Mouse (Mus musculus): Measurements from ENCODE around the gene Tbc1d7.
A peak's percentile ranks its signal among the peaks of the same experiment; 100 is the strongest.

Tbc1d7 gene

GRCm38 (mm10) chr13:43134468-43134867 is 36.8 kb downstream of the Tbc1d7 start:
- no peak for DNase-seq (ENCODE audit: low spot score in 2 of 2)

DNA sequence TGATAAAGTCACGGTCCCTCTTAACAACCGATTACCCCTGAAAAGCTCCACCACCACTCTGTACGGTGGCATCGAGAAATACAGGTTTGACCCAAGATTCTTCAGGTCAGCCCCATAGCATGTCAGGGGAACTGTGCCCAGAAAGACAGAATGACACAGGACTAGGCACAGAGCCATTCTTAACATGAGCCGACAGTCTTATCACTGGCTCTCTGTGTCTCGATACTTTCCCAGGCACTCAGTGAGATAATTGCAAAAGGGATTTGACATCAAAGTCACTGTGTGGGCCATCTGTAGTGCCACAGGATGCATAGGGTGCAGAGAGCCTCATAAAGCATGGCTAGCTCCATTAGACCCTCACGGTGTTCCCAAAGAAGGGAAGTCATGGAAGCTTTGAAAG is 37.9 kb downstream of the Tbc1d7 start:
- no peak for DNase-seq (ENCODE audit: low spot score in 2 of 2)

DNA sequence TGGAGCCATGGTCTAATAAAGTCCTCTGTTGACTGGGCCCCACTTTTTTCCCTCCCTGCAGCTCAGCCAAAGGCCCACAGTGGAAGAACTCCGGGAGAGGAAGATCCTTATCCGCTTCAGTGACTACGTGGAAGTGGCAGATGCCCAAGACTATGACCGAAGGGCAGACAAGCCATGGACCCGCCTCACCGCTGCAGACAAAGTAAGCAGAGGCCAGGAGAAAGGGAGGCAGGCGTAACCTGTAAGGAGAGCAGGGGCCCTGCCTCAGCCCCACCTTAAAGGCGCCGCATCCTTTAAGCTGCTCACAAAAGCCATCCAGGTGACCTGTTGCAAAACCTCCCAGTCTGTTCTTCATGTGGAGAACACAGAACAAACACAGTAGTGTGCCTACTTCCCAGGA is 38.4 kb downstream of the Tbc1d7 start:
- DNase-seq (ENCODE audit: low spot score in 2 of 2) = no peak

DNA sequence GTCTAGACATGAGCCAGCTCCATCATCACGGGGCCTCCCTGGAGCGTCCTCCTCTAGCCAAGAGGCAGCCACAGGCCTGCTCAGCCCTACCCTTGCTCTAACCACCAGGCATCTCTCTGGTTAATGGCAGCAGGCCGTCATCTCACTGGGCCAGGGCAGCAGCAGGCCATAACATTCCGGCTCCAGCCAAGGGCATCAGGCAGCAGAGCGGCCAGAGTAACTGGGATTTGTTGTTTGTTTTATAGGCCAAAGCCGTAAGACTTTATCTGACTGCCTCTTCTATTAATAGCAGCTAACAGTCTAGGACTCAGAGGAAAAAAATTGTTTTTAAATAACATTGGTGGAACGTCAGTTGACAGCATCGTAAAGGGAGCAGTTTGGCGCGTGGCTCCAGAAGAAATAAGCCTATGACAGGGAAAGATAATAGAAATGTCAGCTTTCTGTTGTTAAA is 39.5 kb downstream of the Tbc1d7 start:
- no peak for DNase-seq (ENCODE audit: low spot score in 2 of 2)

DNA sequence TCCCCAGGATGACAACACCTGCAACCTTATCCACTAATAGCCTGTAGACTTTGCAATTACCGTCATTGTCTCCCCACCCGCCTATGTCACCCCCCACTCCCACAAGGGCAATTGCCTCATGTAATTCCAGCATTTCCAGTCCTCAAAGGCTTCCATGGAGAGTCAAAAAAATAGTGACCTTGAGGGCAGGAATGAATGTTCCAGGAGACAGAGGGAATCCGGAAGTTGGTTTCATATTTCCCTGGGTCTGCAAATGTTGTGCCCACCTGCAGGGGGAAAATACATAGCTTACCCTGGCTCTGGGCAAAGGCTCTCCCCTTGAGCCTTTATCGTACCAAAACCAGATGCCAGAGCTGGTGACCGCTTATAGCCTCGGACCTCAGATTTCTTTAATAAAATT is 41.1 kb downstream of the Tbc1d7 start:
- no peak for DNase-seq (ENCODE audit: low spot score in 2 of 2)

GRCm38 (mm10) chr13:43124683-43125074 is 46.6 kb downstream of the Tbc1d7 start:
- DNase-seq (ENCODE audit: low spot score in 2 of 2) = no peak

- no peak for DNase-seq (ENCODE audit: low spot score in 2 of 2)
Observed at GRCm38 (mm10) chr13:43123895-43124682, 47.2 kb downstream of the Tbc1d7 start.

DNA sequence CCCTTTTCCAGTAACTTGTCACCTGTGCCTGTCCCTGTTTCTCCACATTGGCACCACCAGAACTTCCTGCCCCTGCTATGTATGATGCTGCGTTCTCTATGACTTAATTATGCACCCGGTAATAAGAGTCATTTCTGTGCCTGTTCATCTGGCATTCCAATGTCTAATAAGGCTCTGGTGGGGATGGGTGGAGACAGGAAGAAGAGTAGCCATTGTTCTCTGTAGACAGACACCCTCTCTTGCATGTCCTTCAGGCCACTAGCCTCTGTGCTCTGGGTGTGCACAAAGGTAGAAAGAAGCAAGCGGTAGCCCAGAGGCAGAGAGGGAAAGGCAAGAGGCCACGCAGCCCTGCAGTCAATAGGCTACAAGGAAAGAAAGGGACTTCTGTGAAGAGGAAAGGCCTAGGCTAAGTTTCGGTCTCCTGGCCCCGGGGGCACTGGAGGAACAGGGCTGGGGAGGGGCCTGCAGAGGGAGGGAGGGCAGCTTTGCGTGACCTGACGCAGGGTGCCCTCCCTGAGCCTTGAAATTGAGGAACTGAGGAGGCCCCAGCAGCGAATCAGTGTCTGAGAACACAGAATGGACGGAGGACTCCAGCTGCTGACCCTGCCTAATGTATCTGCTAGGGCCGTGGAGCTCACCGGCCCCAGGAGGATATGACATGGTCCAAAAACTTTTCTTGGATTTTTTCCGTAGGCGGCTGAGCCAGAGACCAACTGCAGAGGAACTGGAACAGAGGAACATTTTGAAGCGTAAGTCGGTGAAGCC is 48.8 kb downstream of the Tbc1d7 start:
- DNase-seq (ENCODE audit: low spot score in 2 of 2) = no peak

DNA sequence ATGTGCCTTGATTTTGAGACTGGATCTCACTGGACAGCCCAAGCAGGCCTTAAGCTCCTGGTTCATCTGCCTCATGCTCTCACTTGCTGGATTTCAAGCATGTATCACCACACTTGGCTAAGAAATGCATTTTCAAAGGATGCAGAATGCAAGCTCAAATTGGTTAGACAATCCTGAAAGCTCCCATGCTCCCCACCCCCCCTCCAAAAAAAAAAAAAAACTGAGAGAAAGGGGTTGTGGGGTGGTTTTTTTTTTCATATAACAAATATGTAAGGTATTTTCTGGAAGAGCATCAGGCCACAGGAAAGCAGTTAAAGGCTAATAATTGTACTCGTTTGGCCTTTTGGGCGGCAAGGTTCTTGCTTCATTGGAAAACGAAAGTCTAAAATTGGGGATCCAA is 58.2 kb downstream of the Tbc1d7 start:
- DNase-seq (ENCODE audit: low spot score in 2 of 2) = no peak

DNA sequence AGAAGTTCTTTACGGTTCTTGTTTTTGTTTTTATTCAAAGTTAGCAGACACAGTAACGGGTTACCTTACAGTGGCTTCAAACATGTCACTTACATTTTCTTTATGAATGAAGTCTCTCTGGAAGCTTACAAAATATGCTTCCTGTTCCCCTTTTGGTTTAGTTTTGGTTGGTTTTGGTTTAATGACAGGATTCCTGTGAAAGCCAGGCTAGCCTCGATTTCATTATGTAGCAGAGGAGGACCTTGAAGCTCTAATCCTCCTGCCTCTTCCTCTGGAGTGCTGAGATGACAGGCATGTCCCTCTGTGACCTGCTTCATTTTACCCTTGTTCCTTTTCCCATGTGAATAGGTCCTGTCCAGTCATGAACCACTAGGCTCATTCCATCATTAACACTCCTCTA is 58.6 kb downstream of the Tbc1d7 start:
- no peak for DNase-seq (ENCODE audit: low spot score in 2 of 2)

DNA sequence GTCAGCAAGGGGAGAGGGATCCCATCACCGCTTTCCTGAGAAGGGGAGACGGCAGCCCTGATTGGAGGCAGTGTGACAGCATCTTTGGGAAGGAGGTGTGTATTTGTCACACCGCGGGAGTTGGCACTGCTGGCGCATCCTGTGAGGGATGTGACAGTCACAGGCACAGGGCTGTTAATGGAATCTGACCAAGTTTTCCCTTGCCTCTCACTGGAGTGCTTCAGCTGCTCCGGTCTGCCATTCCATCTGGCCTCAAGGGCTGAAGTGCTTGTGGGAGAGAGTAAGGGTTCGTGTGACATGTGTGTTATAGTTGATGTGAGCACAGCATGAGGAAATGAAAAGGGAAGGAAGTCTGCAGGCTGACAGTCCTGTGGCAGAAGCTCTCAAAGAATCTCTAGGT is 59.0 kb downstream of the Tbc1d7 start:
- DNase-seq (ENCODE audit: low spot score in 2 of 2) = peak; percentile 36 to 46

GRCm38 (mm10) chr13:43104496-43104895 is 66.8 kb downstream of the Tbc1d7 start:
- no peak for DNase-seq (ENCODE audit: low spot score in 2 of 2)

DNA sequence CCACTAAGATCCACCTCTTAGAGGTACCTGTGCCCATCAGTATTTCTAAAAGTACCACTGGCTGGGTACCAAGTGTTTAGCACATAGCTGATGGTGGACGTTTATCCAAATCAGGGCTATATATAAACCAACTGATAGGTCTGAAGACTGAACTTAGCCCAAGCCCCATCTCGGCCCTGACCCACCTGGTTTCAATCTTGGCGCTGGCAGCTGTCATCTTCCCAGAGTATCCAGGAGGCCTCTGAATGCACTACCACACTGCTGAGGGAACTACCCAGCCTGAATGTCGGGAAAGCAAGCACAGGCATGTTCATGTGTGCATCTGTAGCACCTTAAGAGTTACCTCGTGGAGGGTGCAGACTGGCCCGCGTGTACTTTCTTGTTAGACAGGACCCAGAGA is 68.4 kb downstream of the Tbc1d7 start:
- DNase-seq (ENCODE audit: low spot score in 2 of 2) = no peak
